Mouse (Mus musculus): ENCODE measurements around the gene Akt2.

- TF ChIP-seq POLR2A (IDR thresholded peaks at IDR 0.05; ENCODE audit: borderline replicate concordance, low read depth, low read length) (no peak), CTCF (IDR thresholded peaks at IDR 0.05; ENCODE audit: low read depth, low read length) (no peak)
These were observed at the start of gene Akt2 for GRCm38 (mm10) chr7:27591266-27592216.

Data from bone marrow macrophage, adult 2 months (primary cell).